Mouse (Mus musculus): ENCODE measurements around the gene Gp2. TPM values are rescaled to one million over a fixed set of nuclear protein-coding genes. Genes with fewer than 3 reads are reported as not detected.

Gp2 gene
- polyA plus RNA-seq (2017; shearing (Covaris generic)), result not detected

DNA sequence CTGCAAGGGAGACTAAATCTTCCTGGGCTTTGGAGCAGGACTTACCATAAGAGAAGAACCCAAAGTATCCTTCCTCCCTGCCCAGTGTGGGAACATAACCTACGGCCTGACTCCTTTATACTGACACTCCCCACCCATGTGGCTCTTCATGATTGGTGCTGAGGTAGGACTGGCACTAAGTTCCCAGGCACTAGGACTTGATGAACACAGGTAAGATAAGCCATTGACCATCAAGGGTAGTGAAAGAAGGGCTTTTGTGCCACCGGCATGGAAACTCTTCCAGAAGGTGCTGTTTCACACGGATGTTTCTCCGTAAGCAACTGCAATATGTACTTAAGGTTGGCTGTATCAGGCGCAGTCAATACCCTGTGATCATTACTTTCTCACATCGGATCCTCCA lies at the start of gene Gp2:
Gp2 (minus strand) TSS at position 101 of the 400 bp plus-strand sequence.
- ATAC-seq, result no peak

DNA sequence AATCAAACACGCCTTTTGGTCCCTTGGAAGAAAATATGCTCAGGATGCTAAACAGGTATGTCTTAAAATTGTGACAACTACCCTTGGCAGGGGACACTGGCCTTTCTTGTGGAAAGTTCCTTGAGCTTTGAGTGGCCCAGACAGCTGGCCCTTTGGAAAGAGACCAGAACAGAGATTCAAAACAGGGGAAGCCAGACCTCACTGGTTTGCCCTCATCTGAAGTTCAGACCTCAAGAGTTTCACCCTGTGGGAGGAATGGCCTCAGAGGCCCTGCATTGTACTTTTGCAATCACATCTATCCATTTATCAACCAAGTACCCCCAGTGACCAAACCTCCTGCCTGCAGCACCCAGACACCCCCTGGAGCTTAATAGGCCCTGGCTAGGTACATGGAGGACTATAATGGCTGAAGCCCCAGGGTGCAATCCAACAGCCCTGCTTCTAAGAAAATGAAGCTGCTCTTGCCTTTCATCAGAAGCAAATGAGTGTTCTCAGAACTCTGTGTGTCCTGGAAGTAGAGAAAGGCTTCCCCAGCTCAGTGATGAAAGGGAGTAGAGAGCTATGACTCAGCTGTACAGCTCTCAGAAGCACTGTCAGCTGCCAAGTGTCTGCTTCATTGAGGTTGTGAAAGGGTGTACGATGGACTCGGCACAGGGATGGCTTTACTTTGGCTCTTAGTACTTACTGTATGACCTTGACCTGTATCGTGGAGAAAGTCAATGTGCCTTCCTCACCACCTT lies 31.1 kb upstream of the Gp2 start:
- ATAC-seq, result no peak

DNA sequence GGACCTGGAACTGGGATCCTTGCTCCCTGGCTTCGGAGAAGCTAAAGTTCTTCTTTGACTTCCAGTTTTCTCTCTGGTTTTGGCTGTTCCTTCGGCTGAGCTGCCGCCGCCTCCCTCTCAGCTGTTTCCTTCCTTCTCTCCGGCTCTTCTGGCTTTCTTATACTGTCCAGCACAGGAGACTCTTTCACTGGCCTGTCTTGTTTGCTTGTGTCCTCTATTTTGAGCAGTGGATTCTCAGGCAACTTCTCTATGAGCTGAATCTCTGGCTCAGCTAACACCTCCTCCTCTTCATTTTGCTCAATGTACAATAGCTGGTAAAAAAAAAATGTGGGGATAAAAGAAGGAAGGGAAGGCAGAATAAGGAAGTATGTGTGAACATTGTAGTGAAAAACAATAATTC lies 27.6 kb upstream of the Gp2 start:
- ATAC-seq, result no peak

DNA sequence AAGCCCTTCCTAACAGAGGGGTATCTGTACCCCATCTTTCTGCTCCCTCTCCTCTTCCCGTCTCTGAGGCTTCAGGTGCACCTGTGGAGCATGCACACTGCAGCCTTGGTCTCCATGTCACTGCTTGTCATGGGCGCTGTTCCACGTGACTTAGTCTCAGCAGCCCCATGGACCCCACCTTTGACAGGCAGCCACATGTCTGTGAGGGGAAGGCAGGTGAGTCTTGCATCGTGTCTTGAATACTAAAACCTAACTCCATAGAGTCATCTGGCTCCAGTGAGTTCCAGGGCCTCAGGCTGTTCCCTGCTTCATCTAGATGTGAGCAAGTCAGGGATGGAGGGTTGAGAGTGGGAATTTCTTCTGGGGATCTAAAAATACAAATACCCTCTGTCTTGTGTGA lies 25.1 kb upstream of the Gp2 start:
- no peak for ATAC-seq

DNA sequence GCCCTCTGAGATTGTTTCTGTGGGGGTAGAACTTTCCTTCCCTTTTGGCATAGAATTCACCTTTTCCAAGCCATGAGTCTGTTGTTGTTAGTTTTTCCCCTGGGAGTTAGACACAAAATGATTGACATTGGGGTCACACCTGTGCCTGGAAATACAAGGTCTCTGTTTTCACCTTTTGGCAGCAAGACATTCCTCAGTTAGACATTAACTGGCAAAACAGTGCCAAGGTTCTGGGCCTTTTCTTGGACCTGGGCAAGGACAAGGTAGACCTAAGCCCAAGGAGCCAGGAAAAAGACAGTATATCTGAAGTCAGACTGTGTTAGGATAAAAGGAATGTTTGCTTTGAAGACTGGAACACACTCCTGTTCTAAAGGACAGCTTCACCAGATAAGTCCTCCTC lies 20.2 kb upstream of the Gp2 start, which contains the start of gene Umod:
Umod (minus strand) TSS at position 27 of the 400 bp plus-strand sequence.
- ATAC-seq, result no peak

DNA sequence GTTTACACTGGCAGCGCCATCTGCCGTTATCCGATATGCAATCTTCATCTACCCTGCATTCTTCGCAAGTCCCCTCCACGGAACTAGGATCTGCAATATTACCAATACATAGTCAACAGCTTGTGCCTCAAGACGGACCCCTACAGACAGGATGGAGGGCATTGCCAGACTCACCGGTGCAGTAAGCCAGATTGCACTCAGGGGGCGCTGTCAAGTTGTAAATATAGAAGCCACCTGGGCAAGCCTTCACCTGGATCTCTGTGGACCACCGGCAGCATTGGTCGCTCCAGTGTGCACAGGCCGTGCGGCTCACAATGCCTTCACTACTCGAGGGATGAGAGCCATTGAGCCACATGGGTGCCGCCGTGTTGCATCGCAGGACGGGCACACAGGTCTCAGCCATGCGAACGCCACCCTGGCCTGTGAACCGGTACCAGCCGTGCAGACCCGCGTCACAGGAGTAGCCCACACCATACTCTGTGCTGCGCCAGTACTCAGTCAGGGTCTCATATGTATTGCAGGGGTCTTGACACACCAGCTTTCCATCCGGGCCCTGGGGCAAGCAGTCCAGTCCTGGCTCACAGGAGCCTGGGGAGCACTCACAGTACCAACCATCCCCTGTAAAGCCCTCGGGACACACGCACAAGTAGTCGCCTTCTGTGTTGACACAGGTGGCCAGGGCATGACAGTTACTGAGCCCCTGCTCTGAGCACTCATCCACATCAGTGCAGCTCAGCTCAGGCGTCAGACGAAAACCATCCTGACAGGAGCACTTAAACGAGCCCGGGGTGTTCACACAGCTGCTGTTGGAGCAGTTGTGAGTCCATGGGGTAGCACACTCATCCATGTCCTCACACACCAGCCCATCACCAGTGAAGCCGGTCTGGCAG lies 17.7 kb upstream of the Gp2 start:
- no peak for ATAC-seq

DNA sequence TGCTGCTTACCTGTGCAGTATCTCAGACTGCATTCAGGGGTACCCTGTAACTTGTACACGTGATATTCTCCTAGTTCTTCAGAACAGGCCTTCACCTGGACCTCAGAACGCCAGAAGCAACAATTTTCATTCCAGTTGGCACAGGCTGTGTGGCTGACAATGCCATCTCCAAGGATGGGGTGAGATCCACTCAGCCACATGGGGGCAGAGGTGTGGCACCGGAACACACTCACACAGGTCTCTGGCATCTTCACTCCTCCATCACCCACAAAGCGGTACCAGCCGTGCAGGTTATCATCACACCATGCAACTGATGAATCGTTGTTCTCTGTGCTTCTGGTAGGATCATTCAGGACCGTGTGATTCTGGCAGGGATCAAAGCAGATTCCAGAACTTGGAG lies 4.9 kb downstream of the Gp2 start:
- ATAC-seq, result no peak

DNA sequence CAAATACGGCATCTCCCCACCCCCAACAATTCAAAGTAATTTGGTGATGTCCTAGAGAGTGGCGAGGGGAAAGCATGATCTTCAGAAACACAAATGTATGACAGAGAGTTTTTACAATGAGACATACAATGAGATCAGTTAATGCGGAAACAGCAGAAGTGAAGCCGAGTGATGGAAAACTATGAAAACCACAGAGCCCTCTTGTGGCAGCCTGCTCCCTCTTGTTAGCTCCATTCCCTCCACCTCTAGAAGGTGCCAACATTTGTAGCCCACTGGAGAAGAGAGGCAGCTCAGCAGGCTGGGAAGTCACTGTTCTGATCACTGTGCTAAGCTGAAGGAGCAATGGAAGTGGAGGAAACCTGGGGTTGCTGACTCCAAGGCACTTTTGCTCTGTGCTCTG lies 15.2 kb downstream of the Gp2 start:
- ATAC-seq, result no peak

DNA sequence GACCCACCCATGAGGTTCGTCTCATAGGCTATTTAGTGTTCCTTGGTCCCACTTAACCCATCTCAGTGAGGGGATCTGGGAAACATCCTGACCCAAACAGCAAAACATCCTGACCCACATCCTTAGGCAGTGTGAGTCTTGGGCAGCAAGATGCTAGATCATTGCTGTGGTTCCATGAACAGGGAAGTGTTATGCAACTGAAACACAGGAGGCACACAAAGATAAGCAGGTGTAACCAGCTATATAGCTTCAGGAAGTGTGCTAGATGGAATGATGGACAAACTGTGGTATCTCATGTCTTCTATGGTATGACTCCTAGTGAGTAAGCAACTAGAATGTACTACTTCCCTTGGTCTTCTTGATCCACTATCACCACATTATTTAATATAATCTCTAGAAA lies 17.1 kb downstream of the Gp2 start:
- no peak for ATAC-seq

DNA sequence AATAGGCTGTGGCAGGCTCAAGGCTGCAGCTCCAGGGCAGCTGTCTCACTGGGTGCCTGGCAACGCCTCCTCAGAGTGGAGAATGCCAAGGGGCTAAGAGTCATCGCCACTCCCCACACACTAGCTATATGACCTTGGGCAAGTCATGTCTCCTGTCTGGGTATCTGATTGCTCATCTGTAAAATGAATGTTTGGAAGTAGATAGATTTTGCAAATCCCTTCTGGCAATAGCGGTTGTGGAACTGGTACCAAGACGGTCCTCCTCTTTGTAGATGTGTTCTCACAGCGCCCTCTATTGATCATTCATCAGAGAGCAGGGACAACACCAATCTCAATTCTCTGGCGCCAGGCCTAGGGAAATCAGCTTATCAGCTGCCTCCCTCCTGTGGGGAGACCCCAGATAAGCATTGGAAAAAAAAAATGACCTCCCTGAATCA lies 31.9 kb downstream of the Gp2 start:
- no peak for ATAC-seq

DNA sequence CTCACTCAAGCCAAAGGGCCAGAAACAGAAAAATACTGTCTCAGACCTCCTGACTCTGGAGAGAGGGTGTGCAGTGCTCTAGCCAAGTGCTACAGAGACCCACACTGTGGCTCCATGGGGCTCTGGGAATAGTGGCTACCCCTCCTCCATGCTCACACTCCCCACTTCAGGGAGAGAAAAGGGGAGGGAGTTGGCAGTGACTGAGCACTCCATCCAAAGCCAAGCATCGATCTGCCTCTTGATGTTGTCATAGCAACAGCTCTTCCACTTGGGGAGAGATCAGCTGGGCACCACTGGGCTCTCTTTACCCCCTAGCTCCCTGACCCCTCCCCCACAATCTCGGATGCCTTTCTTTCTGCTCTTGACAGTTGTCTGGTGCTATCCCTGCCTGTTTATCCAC lies 38.4 kb downstream of the Gp2 start:
- ATAC-seq, result no peak

DNA sequence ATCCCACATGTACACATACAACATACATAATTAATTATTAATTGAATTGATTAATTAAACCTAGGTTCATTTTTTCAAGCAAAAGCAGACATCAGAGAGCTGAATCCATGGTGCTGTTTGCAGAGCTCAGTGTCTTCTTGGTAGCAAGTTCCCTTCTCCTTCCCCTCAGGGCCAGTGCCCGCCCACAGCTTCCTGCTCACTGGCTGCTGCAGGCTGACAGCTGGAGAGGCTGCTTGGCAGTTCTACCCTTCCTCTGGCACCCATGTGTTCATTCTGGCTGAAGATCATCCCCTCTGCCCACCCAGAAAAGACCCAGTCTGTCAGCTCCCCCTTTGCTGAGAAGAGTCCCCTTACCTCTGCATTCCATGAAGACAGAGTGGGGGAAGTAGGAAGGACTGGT lies 40.6 kb downstream of the Gp2 start:
- no peak for ATAC-seq

DNA sequence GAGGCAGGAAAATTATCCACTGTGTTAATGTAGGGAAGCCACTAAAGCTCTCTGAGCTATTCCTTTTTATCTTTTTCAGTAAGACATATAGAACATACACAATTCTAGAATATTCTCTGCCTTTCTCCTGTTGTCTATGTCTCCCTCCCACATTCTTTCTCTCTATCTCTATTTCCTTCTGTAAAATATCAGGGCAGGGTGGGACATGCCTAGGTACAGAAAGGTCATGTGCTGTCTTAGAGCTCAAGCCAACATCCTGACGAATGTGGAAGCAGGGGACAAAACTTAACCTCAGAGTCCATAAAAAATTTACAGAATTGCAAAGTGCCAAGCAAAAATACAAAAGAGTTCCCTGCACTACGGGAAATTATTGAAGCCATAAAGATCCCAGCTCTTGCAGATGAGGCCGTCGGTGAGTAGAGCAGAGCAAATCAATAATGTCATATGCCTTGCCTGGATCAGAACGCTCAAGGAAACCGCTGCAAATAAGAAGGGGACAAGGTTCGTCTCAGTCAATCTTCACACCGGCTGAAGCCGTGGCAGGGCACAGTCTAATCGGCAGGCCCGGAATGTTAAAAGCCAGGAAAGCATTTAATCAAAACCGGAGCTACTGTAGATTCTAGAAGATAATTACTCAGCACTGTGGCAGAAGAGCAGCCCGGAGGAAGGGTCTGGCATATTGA lies 64.9 kb downstream of the Gp2 start:
- ATAC-seq, result no peak

Other genes with a start within 250 kb of the Gp2 start
- not detected for gene Umod, start 20.0 kb upstream of the Gp2 start, polyA plus RNA-seq (2017; shearing (Covaris generic))
- not detected for gene Acsm5, start 60.2 kb upstream of the Gp2 start, polyA plus RNA-seq (2017; shearing (Covaris generic))
- not detected for gene Pdilt, start 64.2 kb upstream of the Gp2 start, polyA plus RNA-seq (2017; shearing (Covaris generic))
- under 1 TPM in 1 of 2 experiments, not detected in 1; 0.04 TPM for gene Acsm2, start 95.1 kb upstream of the Gp2 start, polyA plus RNA-seq (2017; shearing (Covaris generic))
- not detected for gene Acsm1, start 147.7 kb upstream of the Gp2 start, polyA plus RNA-seq (2017; shearing (Covaris generic))
- not detected for gene Acsm4, start 230.7 kb upstream of the Gp2 start, polyA plus RNA-seq (2017; shearing (Covaris generic))